Mouse (Mus musculus): ENCODE results near the gene Csnk1d. TPM values are rescaled to one million over a fixed set of nuclear protein-coding genes. Genes with fewer than 3 reads are reported as not detected.
A peak's percentile ranks its signal among the peaks of the same experiment; 100 is the strongest.

The Csnk1d gene
- polyA plus RNA-seq, 1 experiment from 2014 or later = 120 TPM

DNA sequence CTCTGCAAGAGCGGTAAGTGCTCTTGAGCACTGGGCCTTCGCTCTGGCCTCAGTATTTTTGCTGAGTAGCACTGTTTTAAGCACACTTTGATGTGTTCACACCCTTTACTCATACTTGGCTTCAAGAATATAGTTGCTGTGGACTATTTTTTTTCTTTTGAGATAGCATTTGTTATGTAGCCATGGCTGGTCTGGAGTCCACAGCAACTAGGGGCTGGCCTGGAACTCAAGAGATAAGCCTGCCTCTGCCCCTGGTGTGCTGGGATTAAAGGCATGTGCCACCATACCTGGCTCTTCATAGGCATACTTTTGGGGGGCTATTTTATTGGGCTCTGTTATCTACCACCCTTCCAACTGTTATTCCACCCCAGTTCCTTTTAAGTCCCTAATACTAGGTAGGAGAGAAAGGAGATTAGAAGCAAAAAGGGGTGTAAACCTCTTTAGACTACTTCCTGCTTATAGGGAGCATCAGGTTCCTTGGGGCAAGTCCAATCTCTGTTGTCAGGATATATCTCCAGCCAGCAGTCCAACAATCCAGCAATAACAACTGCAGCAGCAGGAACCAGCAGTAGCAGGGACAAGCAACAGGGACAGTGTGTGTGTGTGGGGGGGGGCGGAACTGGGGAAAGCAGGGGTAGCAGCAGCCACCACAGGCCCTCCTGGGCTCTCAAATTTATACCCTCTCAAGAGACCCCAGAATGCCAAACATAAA lies 19.1 kb upstream of the Csnk1d start:
- Histone ChIP-seq H3K36me3 (no peaks in the 10 kb centered on the region), H3K27me3 (no peaks in the 10 kb centered on the region), H3K4me2 (no peak overlapping the region), H3K9ac (no peak overlapping the region), H3K4me3 (no peak overlapping the region), H3K9me3 (no peaks in the 10 kb centered on the region), H3K27ac (no peak overlapping the region), H3K4me1 (0 out of 2 replicates have a peak, but pooled peaks cover 2% of the 10 kb centered on the region)
- WGBS = 93% methylated on average over 3 of the region's 3 CpGs
- ATAC-seq (ENCODE audit: insufficient number of reproducible peaks, low FRiP score, low TSS enrichment, low read depth) = no peak

DNA sequence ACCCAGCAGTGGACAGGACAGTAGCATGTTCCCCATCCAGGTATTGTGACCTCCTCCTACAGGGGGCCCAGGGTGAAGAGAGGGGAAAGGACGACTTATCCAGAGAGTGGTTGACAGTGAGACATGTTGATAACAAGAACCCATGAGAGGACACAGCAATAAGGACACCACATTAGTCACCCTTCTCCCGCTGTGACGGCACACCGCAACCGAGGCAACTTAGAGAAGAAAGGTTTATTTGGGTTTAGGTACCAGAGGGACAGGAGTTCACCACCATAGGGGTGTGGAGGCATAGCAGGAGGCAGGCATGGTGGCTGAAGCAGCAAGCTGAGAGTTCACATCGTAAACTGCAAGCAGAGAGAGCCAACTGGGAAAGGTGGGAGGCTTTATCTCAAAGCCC lies 15.1 kb upstream of the Csnk1d start:
- no peak overlapping the region for H3K4me3 ChIP-seq
- WGBS = 71% methylated on average over 6 of the region's 6 CpGs
- ATAC-seq (ENCODE audit: insufficient number of reproducible peaks, low FRiP score, low TSS enrichment, low read depth) = no peak
- no peaks in the 10 kb centered on the region for H3K27me3 ChIP-seq
- no peak overlapping the region for H3K4me2 ChIP-seq
- H3K36me3 ChIP-seq = no peaks in the 10 kb centered on the region
- no peaks in the 10 kb centered on the region for H3K9me3 ChIP-seq
- peaks cover 6% of the 10 kb centered on the region; the same call in 1 of the 2 replicates for H3K4me1 ChIP-seq
- H3K9ac ChIP-seq = no peak overlapping the region
- no peak overlapping the region for H3K27ac ChIP-seq

DNA sequence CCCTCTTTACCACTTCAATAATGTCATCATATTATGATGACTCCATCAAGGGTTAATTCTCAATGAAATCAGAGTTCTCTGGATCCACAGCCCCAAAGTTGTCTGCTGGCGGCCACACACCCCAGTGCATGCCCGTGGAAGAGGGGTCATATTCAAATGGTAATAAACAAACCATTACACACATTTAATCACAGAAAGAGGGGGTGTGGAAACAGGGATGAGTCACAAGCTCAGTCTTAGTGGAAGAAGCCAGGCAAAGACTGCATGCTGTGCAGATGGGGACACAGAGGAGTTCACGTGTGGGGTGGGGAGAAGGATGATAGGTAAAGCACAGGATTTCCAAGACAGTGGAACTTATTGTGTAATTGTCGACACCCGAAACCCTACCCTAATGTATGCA lies 13.2 kb upstream of the Csnk1d start:
- no peak for ATAC-seq (ENCODE audit: insufficient number of reproducible peaks, low FRiP score, low TSS enrichment, low read depth)
- Histone ChIP-seq H3K27me3 (no peaks in the 10 kb centered on the region), H3K4me2 (no peak overlapping the region), H3K4me1 (peaks cover 6% of the 10 kb centered on the region; the same call in 1 of the 2 replicates), H3K4me3 (no peak overlapping the region), H3K9me3 (no peaks in the 10 kb centered on the region), H3K36me3 (no peaks in the 10 kb centered on the region), H3K27ac (no peak overlapping the region), H3K9ac (no peak overlapping the region)
- 56% methylated on average over 5 of the region's 5 CpGs for WGBS

DNA sequence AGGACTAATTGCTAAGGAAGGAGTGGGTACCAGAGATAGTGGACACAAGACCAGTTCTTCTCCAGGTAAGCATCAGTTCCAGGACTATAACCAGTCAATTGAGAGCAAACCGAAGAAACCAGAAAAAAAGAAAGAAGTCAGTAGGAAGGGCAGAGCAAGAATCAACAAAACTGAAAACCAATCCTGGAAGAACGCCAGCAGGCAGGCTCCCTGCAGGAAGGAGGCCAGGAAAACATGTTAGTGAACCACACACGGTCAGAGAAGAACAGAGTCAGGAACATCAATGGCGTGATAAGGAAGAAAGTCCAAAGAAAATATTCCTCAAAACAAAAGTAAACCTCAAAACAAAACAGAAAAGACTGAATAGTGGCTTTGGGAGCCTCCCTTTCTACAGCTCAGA lies 10.8 kb upstream of the Csnk1d start:
- Histone ChIP-seq H3K4me1 (peaks cover 6% of the 10 kb centered on the region; the same call in 1 of the 2 replicates), H3K4me3 (no peak overlapping the region), H3K4me2 (no peak overlapping the region), H3K9ac (no peak overlapping the region), H3K27me3 (no peaks in the 10 kb centered on the region), H3K27ac (no peak overlapping the region), H3K9me3 (no peaks in the 10 kb centered on the region), H3K36me3 (no peaks in the 10 kb centered on the region)
- no peak for ATAC-seq (ENCODE audit: insufficient number of reproducible peaks, low FRiP score, low TSS enrichment, low read depth)
- WGBS = 42% methylated on average over 4 of the region's 4 CpGs

DNA sequence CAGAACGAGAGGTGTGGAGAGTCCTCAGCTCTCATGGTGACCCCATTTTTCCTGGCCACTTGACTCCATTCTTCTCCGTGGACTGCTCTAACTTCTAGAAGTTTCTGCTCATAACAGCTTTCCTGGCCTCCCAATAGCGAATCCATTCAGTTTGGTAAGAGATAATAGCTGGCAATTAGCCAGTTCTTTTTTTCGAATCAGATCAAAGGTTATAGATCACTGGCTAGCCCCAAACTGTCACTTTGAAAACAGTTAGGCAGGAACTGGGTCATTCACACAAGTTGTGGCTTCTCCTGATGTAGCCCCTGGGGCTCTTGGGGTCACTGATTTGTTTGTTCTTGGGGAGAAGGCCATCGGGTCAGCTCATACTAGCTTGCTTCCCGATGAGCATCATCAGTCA lies 3.6 kb upstream of the Csnk1d start:
- H3K4me2 ChIP-seq = no peak overlapping the region
- no peak overlapping the region for H3K4me3 ChIP-seq
- no peak for ATAC-seq (ENCODE audit: insufficient number of reproducible peaks, low FRiP score, low TSS enrichment, low read depth)
- peaks cover 23% of the 10 kb centered on the region for H3K4me1 ChIP-seq
- H3K9ac ChIP-seq = no peak overlapping the region
- H3K9me3 ChIP-seq = no peaks in the 10 kb centered on the region
- 84% methylated on average over 6 of the region's 6 CpGs for WGBS
- no peaks in the 10 kb centered on the region for H3K27me3 ChIP-seq
- no peak overlapping the region for H3K27ac ChIP-seq
- H3K36me3 ChIP-seq = no peaks in the 10 kb centered on the region

DNA sequence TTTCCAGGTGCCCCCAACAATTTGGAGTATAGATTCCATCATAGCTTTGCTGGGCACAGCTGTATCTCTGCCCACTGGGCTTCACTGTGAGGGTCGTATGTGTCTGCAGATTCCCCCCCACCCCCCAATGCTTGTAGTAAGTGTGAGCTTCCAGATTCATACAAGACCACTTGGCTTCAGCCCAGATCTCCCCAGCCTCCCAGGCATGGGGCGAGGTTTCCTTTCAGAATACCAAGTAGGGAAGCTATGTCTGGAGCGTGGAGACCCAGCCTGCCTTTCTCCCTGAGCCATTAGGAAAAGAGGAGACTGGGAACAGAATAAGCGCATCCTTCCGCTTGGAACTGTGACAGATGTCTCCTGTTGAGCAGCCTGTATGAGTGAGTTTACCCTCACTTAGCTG lies 2.5 kb upstream of the Csnk1d start:
- H3K4me2 ChIP-seq = no peak overlapping the region
- H3K27me3 ChIP-seq = no peaks in the 10 kb centered on the region
- H3K4me1 ChIP-seq = peaks cover 35% of the 10 kb centered on the region
- no peak overlapping the region for H3K27ac ChIP-seq
- no peak overlapping the region for H3K9ac ChIP-seq
- H3K9me3 ChIP-seq = no peaks in the 10 kb centered on the region
- no peak overlapping the region for H3K4me3 ChIP-seq
- no peak for ATAC-seq (ENCODE audit: insufficient number of reproducible peaks, low FRiP score, low TSS enrichment, low read depth)
- no peaks in the 10 kb centered on the region for H3K36me3 ChIP-seq
- 78% methylated on average over 5 of the region's 5 CpGs for WGBS

DNA sequence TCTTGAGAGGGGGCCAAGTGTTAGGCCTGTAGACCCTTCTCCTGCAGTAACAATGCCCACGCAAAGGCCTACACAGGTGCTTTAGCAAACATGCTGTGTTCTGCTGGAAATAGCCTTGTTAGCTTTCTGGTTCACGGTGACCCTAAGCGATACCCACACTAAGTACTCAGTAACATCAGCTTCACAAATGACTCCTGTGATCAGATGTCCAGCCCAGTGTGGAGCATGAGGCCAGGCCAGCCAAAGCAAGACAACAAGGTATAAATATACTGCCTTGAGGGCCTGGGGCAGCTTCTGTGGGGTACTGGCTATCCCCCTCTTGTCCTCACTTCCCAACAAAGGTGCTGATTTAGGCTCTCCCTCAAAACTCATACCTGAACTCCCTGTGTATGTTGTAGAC lies 1.9 kb upstream of the Csnk1d start:
- Histone ChIP-seq H3K9me3 (no peaks in the 10 kb centered on the region), H3K4me1 (peaks cover 39% of the 10 kb centered on the region), H3K27ac (no peak overlapping the region), H3K4me2 (no peak overlapping the region), H3K27me3 (no peaks in the 10 kb centered on the region), H3K9ac (no peak overlapping the region), H3K36me3 (no peaks in the 10 kb centered on the region), H3K4me3 (no peak overlapping the region)
- ATAC-seq (ENCODE audit: insufficient number of reproducible peaks, low FRiP score, low TSS enrichment, low read depth) = no peak
- 95% methylated on average over 3 of the region's 3 CpGs for WGBS

DNA sequence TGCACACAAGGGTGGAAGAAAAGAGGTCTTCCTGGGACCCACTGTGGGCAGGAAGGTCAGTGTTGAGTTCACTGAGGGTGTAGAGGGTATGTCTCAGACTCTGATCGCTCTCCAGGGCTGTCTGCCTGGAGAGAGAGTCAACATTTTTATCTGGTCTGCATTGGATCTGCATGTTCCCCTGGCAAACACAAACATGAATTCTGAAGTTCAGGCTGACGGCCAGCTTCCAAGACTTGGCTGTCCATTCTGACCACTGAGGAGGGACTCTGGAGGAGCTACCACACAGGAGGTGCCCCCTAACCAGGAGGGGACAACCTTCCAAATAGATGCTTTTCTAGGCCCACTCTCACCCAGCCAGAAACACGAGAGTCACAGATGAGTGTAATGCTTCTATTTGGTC lies 661 bp upstream of the Csnk1d start:
- Histone ChIP-seq H3K9ac (peak overlapping the region; percentile 99), H3K36me3 (peaks cover 7% of the 10 kb centered on the region; the same call in 1 of the 2 replicates), H3K9me3 (no peaks in the 10 kb centered on the region), H3K4me1 (peaks cover 39% of the 10 kb centered on the region), H3K27me3 (no peaks in the 10 kb centered on the region), H3K27ac (peak overlapping the region; percentile 94; the same call in 1 of the 2 replicates), H3K4me2 (peak overlapping the region; percentile 79), H3K4me3 (peak overlapping the region; percentile 100)
- WGBS = 67% methylated on average over 3 of the region's 3 CpGs
- no peak for ATAC-seq (ENCODE audit: insufficient number of reproducible peaks, low FRiP score, low TSS enrichment, low read depth)

DNA sequence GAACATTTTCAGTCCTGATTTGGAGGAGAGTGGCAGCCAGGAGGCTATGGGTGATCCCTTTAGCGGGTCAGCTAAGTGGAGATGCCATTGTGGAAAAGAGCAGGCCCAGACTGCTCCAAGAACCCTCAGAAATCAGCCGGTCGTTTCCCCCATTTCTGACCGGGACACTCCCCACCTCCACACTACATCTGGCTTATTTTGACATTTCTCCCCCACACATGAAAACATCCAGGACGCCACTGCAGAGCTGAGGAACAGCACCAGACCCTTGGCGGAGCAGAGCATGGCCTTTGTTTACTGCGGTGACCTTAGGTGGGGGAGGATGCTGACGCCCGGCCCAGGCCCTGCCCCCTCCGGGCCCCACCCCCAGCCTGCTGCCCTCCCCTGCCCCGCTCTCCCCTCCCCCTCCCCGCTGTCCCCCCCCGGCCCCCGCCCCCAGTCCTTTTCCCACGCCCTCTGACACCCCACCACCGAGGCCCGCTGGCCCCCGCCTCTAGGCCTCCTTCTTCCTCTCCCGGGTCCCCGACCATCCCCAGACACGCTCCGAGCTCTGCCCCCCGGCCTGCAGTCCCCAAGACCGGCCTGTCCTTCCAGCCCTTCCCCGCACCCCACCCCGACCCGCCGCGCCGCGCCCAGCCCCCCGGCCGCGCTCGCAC lies 876 bp downstream of the Csnk1d start:
- peaks cover 39% of the 10 kb centered on the region for H3K4me1 ChIP-seq
- H3K9ac ChIP-seq = peak overlapping the region; percentile 99
- peak overlapping the region; percentile 79 for H3K4me2 ChIP-seq
- H3K4me3 ChIP-seq = peak overlapping the region; percentile 100
- H3K27ac ChIP-seq = peak overlapping the region; percentile 94
- ATAC-seq (ENCODE audit: insufficient number of reproducible peaks, low FRiP score, low TSS enrichment, low read depth) = no peak
- peaks cover 20% of the 10 kb centered on the region for H3K36me3 ChIP-seq
- no peaks in the 10 kb centered on the region for H3K27me3 ChIP-seq
- no peaks in the 10 kb centered on the region for H3K9me3 ChIP-seq
- WGBS = 2% methylated on average over 23 of the region's 35 CpGs

DNA sequence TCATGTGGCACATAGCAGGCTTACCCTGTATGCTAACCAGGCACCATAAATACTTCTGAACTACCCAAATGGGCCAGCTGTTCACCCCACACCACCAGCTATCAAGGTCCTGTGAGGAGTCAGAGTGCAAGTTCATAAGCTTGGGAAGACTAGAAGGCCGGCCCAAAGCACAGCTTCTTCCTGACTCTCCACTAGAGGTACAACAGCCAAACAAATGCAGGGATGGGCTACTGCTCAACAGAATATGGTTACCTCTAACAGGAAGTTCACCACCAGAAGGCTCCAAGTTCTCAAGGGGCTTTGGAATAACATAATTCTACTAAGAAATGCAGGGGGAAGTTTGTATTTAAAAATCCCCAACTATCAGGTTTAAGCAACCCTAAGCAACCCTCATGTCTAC lies 1.6 kb downstream of the Csnk1d start:
- H3K27ac ChIP-seq = peak overlapping the region; percentile 94
- H3K27me3 ChIP-seq = no peaks in the 10 kb centered on the region
- peaks cover 39% of the 10 kb centered on the region for H3K4me1 ChIP-seq
- peak overlapping the region; percentile 99 for H3K9ac ChIP-seq
- H3K4me2 ChIP-seq = peak overlapping the region; percentile 79
- peak overlapping the region; percentile 100 for H3K4me3 ChIP-seq
- ATAC-seq (ENCODE audit: insufficient number of reproducible peaks, low FRiP score, low TSS enrichment, low read depth) = no peak
- no peaks in the 10 kb centered on the region for H3K9me3 ChIP-seq
- 31% methylated on average over 1 of the region's 1 CpGs for WGBS
- peaks cover 20% of the 10 kb centered on the region for H3K36me3 ChIP-seq

DNA sequence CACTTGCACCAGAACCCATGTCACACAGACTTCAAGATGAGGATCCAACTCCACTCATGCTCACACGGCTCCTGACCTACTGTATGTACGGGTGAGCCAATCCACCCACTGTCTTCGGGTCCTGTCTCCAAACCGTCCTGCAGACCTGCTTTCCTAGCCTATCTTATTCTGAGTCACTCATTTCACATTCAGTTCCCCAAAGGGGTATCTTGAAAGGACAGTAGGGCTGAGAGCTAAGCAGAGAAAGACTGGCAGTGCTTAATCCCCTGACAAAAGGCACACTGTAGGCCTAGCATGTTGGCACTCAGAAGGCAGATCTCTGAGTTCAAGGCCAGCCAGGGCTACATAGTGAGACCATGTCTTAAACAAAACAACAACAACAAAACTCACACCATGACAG lies 2.7 kb downstream of the Csnk1d start:
- Histone ChIP-seq H3K36me3 (peaks cover 28% of the 10 kb centered on the region), H3K9me3 (no peaks in the 10 kb centered on the region), H3K9ac (no peak overlapping the region), H3K4me3 (no peak overlapping the region), H3K4me1 (peaks cover 34% of the 10 kb centered on the region), H3K27ac (no peak overlapping the region), H3K27me3 (no peaks in the 10 kb centered on the region), H3K4me2 (no peak overlapping the region)
- WGBS = 74% methylated on average over 4 of the region's 4 CpGs
- no peak for ATAC-seq (ENCODE audit: insufficient number of reproducible peaks, low FRiP score, low TSS enrichment, low read depth)

DNA sequence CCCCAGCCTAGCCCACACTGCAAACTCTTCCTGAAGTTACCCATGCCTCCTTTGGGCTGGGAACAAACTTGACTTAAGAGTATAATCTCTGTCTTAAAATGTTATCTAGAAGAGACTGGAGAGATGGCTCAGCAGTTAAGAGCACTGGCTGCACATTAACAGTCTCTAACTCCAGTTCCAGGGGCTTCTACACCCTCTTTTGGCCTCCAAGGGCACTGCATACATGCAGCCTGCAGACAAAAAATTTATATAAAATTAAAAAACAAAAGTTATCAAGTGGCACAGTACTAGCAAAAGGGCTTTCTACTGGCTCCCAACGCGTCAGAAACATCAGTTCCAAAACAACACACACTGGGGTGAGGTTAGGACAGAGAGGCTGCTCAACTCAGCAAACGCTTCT lies 3.5 kb downstream of the Csnk1d start:
- 89% methylated on average over 3 of the region's 3 CpGs for WGBS
- no peak for ATAC-seq (ENCODE audit: insufficient number of reproducible peaks, low FRiP score, low TSS enrichment, low read depth)
- Histone ChIP-seq H3K27ac (no peak overlapping the region), H3K27me3 (no peaks in the 10 kb centered on the region), H3K9ac (no peak overlapping the region), H3K4me2 (no peak overlapping the region), H3K4me1 (peaks cover 31% of the 10 kb centered on the region), H3K36me3 (peaks cover 36% of the 10 kb centered on the region), H3K4me3 (no peak overlapping the region), H3K9me3 (no peaks in the 10 kb centered on the region)

Data from limb, embryonic 15.5 days (tissue).